Mouse (Mus musculus) macrophage (primary cell): ENCODE measurements around the gene Pik3c2b. TPM values are rescaled to one million over a fixed set of nuclear protein-coding genes. Genes with fewer than 3 reads are reported as not detected.

Experiments used
- H3K27ac ChIP-seq: fragments of 350-480 bp; formaldehyde crosslinking; 2 replicates; pipeline ENCODE4 v1.9.0; 2021
- H3K36me3 ChIP-seq: fragments of 350-480 bp; formaldehyde crosslinking; 2 replicates; pipeline ENCODE4 v1.9.0; 2021; ENCODE audit errors: inconsistent target
- H3K4me3 ChIP-seq: fragments of 350-480 bp; formaldehyde crosslinking; 2 replicates; pipeline ENCODE4 v1.9.0; 2021; ENCODE audit errors: inconsistent target
- H3K79me2 ChIP-seq: fragments of 350-480 bp; formaldehyde crosslinking; 2 replicates; pipeline ENCODE4 v1.9.0; 2021; ENCODE audit errors: inconsistent target
- WGBS: methylation state at CpG from one replicate; pipeline ENCODE4 v1.1.7; 2026; ENCODE audit warnings: inconsistent platforms; ENCODE audit not compliant: missing documents; 5-methylcytosine and 5-hydroxymethylcytosine counted together
- polyA plus RNA-seq: library from polyadenylated mRNA; stranded (reverse); fragments of 250-400 nt; gene quantifications from 3 replicates; pipeline ENCODE4 v1.2.4, GENCODE M21; 2018; ENCODE audit warnings: inconsistent platforms

The Pik3c2b gene
- polyA plus RNA-seq, 1 experiment from 2014 or later: 0.04 TPM

DNA sequence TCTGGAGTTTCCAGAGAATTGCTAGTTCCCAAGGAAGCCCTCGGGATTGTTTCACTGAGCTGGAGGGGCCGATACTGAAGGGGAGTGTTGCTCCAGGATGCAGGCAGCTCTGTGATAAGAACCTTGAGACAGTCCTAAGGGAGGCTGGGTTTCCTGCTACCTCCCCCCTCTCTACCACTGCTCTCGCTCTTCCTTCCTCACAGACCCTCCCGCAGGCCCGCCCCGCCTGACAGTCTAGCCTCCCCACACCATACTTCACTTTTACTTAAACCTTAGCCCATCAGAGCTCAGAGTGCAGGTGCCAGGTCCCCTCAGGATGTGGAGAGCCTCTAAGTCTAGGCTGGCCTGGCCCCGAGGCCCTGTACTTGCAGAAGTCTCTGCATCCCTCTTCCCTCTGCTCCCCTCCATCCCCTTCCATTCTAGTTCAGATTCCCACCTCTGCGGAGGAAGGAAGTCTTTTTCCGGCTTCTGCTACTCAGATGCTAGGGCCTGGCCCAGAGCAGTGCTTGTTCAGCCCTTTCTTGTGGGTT is 27.9 kb downstream of the Pik3c2b start:
- H3K4me3 ChIP-seq: no peak overlapping the region

DNA sequence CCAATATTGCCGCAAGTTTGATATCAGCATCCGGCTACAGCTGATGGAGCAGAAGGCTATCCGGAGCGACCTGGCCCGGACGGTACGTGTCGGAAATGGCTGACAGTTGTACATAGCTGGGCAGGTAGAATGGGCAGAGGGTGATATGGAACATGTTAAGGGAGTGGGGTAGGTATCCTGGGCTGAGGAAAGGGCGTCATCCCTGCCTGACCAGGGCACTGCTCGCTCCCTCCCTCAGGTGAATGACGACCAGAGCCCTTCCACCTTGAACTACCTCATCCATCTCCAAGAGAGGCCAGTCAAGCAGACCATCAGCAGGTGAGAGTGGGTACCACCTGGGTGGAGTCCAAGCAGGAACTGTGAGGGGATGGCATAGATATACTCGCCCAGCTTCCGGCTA is 29.1 kb downstream of the Pik3c2b start:
- H3K36me3 ChIP-seq: no peaks in the 10 kb centered on the region
- 94% methylated on average over 13 of the region's 13 CpGs for WGBS

More for the DNA sequence above, 27.9 kb downstream of the Pik3c2b start:
- 45% methylated on average over 9 of the region's 9 CpGs for WGBS
- no peak overlapping the region for H3K27ac ChIP-seq
- no peaks in the 10 kb centered on the region for H3K79me2 ChIP-seq
- H3K36me3 ChIP-seq: no peaks in the 10 kb centered on the region

DNA sequence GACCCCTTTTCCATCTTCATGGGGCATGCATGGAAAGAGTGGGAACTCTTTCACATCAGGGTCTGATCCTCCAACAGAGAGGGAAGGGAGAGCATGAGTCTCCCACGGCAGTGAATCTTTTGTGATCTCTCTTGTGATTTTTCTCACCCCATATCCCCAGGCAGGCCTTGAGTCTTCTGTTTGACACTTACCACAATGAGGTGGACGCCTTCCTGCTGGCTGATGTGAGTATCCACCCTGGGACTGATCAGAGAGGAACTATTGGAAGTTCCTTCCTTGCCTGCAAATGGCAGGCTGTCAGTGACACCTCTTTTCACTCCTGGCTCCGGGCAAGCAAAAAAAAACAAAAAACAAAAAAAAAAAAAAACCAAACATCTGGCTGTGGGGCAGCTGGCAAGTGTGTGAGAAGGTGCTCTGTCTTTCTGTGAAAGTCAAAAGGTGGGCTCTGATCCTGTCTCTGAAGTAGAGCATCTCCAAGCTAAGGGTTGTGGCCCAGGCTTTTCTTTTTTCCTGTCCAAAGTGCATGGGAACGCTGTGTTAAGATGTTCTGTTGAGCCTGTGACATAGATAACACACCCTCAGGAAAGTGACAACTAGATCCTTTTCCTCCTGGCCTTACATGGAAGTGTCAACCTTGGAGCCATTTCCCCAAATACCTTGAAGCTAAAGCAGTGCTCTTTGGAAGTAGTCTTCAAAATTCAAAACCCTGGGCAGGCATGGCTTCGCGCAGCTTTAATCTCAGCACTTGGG is 30.4 kb downstream of the Pik3c2b start:
- WGBS: 75% methylated on average over 6 of the region's 6 CpGs
- H3K4me3 ChIP-seq: no peak overlapping the region
- H3K27ac ChIP-seq: no peak overlapping the region
- no peaks in the 10 kb centered on the region for H3K79me2 ChIP-seq
- H3K36me3 ChIP-seq: no peaks in the 10 kb centered on the region

More for the DNA sequence above, 29.1 kb downstream of the Pik3c2b start:
- Histone ChIP-seq H3K27ac (no peak overlapping the region), H3K79me2 (no peaks in the 10 kb centered on the region), H3K4me3 (no peak overlapping the region)

DNA sequence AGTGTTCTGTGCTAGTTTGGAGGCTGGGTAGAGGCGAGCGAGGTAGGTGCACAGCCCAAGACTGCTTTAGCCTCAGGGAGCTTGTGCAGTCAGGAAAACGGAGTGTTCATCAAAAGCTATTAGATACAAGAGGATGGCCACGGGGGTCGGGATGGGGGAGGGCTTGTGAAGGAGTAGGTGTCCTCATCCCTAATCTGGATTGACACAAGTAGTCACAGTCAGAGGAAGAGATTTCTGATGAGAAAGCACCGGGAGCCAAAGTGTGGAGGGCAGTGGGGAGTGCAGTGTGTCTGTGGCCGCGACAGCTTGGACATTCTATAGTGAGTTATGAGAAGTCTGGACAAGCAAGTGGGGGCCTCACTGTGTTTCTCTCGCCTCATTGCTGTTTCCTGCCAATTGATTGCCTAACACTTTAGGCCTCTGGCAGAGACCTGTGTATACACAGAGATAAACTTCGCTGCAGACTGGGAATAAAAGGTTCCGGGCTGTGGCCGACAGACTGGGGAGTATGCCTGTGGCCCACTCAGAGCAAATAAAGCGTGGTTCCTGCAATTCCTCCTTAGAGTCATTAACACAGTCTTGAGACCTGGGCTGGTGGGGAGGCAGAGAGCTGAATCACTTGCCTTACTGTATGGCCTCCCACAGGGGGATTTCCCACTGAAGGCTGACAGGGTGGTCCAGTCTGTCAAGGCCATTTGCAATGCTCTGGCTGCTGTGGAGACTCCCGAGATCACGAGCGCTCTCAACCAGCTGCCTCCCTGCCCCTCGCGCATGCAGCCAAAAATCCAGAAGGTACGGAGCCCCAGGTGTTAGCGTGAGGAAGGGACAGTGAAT is 31.4 kb downstream of the Pik3c2b start:
- 62% methylated on average over 20 of the region's 20 CpGs for WGBS
- Histone ChIP-seq H3K27ac (no peak overlapping the region), H3K79me2 (no peaks in the 10 kb centered on the region), H3K4me3 (no peak overlapping the region), H3K36me3 (no peaks in the 10 kb centered on the region)

DNA sequence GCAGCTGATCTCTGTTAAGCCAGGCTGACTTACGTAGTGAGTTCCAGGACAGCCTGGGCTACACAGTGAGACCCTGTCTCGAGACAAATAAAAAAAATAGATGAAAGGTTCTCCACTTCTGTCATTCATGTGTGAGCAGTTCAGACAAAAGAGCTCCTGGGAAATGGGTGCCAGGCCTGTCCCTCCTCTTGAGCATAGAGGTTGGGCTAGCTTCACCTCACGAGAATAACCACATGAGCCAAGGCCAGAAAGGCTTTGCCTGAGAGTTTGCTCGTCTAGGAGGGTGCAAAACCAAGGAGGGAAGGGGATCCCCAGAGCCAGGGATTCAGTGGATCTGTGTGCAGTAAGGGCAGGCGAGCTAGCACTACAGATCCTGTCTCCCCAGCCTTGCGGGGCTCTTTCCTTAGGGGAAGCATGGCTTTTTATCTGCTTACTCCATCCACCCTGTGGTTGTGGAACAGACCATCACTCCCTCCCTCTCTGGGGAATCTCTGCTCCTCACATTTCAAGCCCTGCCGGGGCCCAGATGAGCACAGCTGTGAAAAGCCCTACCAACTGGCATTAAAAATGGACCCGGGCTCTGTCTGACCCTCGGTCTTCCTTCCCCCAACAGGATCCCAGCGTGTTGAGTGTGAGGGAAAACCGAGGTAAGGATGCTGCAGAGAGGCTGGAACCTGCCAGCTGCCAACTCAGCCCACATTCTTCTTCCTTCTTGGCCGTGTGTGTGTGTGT is 32.3 kb downstream of the Pik3c2b start:
- no peak overlapping the region for H3K27ac ChIP-seq
- no peaks in the 10 kb centered on the region for H3K36me3 ChIP-seq
- 80% methylated on average over 11 of the region's 12 CpGs for WGBS
- no peak overlapping the region for H3K4me3 ChIP-seq
- H3K79me2 ChIP-seq: no peaks in the 10 kb centered on the region

DNA sequence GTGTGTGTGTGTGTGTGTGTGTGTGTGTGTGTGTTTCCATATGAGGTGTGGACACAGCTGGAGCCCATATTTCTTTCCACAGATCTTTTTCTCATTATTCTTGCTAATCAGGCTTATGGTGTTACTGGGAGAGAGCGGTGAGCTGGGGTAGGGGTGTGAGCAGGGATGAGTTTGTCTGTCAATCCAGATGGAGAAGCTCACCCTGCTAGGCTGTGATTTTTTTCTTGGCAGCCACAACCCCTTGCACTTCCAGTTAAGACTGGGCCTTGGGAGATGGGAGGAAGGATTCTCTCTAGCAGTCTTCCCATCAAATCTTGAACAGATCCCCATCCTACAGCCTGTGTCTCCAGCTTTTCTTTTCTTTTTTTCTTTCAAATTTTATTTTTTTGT is 32.9 kb downstream of the Pik3c2b start:
- Histone ChIP-seq H3K79me2 (no peaks in the 10 kb centered on the region), H3K27ac (no peak overlapping the region), H3K36me3 (no peaks in the 10 kb centered on the region)

DNA sequence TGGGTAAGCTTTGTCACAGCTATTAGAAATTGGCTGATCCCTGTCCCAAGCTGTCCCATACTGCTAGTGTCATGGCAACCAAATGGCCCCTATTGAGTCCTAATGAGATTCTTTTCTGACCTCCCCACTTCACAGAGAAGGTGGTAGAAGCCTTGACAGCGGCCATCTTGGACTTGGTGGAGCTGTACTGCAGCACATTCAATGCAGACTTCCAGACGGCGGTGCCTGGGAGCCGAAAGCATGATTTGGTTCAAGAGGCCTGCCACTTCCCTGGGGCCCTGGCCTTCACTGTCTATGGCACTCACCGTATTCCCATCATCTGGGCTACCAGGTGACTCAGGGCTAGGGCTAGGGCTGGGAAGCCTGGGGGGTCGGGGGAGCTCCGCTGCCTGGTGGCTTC is 34.0 kb downstream of the Pik3c2b start:
- Histone ChIP-seq H3K36me3 (no peaks in the 10 kb centered on the region), H3K79me2 (no peaks in the 10 kb centered on the region), H3K27ac (no peak overlapping the region), H3K4me3 (no peak overlapping the region)
- 96% methylated on average over 4 of the region's 7 CpGs for WGBS

More for the DNA sequence above, 32.9 kb downstream of the Pik3c2b start:
- 100% methylated on average over 1 of the region's 1 CpGs for WGBS
- no peak overlapping the region for H3K4me3 ChIP-seq

DNA sequence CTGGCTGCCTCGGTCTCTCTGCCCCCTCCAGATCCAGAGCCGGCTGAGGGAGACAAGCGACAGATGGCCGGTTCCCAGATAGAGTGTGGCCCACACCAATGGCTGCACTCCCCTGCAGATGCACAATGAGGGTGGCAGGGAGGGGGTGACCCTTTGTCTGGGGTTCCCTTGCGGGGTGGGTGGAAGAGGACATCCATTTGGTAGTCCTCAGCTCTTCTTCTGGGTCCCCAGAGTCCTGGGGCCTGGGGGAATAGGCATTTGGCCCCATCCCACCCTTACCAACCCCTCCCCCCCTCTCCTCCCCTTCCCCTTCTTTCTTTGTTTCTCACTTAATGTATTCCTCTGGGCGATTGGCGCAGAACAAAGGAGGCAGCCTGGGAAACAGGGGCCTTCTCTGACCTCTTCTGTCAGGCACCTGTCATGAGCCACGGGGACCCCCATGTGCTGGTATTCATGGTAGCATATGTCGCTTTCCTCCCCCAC is 34.7 kb downstream of the Pik3c2b start:
- no peak overlapping the region for H3K4me3 ChIP-seq
- no peaks in the 10 kb centered on the region for H3K79me2 ChIP-seq
- 97% methylated on average over 7 of the region's 9 CpGs for WGBS
- no peaks in the 10 kb centered on the region for H3K36me3 ChIP-seq
- H3K27ac ChIP-seq: no peak overlapping the region

DNA sequence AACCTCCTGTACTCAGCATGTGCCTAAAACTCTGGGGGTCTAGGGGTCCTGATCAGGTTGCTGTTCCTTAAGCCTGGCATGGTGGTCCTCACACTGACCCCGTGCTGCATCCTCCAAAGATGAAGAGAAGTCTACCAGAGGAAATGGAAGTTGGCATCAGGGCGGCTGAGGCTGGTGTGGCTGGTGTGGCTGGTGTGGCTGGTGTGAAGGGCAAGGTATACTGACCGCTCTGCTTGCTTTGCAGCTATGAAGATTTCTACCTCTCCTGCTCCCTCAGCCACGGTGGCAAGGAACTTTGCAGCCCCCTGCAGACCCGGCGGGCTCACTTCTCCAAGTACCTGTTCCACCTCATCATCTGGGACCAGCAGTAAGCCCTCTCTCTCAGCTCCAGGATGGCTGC is 35.2 kb downstream of the Pik3c2b start:
- H3K27ac ChIP-seq: no peak overlapping the region
- H3K79me2 ChIP-seq: no peaks in the 10 kb centered on the region
- 87% methylated on average over 6 of the region's 6 CpGs for WGBS
- H3K4me3 ChIP-seq: no peak overlapping the region
- no peaks in the 10 kb centered on the region for H3K36me3 ChIP-seq

DNA sequence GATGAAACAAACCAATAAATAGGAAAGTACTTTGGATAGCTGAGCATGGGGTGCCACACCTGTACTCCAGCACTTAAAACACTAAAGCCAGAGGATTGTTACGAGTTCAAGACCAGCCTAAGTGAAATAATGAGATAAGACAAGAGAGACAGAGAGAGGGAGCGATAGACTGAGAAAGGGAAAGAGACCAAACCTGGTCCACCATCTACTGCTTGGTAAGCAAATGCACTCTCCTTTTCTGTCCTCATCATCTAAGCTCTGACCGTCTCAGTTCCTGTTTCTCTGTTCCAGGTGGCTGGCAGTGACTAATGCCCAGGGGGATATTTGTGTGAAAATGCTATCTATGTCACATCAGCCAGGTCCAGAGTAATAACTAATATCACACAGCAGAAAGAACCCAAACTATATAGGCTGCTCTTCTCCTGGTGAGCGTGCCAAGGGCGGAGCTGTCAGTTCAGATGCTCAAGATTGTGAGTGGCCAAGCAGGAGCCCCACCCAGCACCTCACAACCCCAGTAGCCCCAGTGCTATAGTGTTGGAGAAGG is 37.6 kb downstream of the Pik3c2b start:
- WGBS: 85% methylated on average over 5 of the region's 5 CpGs
- Histone ChIP-seq H3K79me2 (no peaks in the 10 kb centered on the region), H3K4me3 (no peak overlapping the region), H3K36me3 (no peaks in the 10 kb centered on the region), H3K27ac (no peak overlapping the region)

DNA sequence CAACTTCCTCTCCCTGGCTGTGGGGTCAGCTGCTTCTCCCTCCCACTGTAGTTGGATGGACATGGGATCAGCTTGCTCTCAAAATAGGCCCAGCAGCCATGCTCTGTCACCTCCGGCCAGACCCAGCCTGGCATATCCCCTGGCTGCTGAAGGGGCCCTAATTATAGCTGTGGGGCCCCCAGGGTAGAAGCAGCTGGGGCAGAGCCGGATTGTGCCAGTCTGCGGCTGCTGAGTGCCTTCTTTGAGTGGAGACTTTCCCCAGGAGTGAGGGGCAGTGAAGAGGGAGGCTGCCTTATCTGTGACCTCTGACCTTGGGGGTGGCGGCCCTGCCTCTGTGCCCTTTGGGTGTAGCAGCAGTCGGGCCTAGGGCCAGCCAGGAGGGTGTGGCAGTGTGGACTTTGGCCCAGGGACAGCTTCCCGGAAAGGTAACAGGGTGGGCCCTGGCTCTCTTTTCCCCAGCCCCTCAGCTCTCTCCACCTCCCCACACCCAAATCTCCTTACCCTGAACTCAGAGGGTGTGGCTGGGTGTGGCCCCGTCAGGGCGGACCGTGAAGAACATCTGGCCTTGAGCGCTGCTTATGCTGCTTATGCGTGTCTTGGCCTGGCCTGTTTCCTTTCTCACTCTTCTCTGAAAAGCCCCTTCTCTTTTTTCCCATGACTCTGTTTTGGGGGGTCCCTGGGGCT is 38.6 kb downstream of the Pik3c2b start:
- 95% methylated on average over 11 of the region's 11 CpGs for WGBS
- H3K27ac ChIP-seq: no peak overlapping the region
- H3K36me3 ChIP-seq: no peaks in the 10 kb centered on the region

DNA sequence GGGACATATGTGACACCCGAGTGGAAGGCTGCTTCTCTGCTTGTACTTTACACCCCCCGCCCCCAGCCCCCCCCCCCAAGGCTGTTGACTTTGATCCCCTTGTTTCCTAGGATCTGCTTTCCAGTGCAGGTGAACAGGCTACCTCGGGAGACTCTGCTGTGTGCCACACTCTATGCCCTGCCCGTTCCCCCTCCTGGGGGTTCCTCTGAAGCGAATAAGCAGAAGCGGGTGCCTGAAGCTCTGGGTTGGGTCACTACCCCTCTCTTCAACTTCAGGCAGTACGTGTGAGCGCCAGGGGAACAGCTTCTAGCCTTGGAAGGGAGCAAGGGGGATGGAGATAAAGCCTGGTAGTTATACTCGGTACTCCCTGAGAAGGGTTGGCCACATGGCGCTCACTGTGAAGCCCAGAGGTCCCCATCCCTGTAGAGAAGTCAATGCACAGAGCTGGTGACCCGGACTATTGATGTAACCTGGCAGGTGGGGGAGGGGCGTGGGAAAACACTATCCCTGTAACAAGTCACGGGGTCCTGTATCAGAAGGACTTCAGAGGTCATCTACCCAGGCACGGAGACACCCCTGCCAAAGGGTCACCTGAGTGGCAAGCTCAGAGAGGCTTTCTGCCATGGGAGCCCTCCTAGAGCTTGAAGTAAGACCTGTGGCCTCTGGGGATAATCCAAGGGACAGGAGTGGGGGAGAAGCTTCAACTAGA is 39.4 kb downstream of the Pik3c2b start:
- WGBS: 94% methylated on average over 14 of the region's 14 CpGs
- Histone ChIP-seq H3K27ac (no peak overlapping the region), H3K36me3 (no peaks in the 10 kb centered on the region), H3K79me2 (no peaks in the 10 kb centered on the region), H3K4me3 (no peak overlapping the region)

More for the DNA sequence above, 38.6 kb downstream of the Pik3c2b start:
- H3K4me3 ChIP-seq: no peak overlapping the region
- no peaks in the 10 kb centered on the region for H3K79me2 ChIP-seq

DNA sequence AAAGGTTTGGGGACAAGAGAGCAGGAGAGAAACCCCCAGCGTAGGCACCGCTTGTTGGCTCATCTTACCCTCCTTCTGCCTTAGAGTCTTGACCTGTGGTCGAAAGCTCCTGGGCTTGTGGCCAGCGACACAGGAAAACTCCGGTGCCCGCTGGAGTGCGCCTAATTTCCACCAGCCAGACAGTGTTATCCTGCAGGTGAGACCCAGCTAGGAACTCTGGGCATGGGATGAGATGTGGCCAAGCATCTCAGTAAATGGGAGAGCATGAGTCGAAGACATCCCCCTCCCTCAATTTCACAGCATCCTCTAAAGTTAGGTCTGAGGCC is 39.9 kb downstream of the Pik3c2b start:
- Histone ChIP-seq H3K4me3 (no peak overlapping the region), H3K79me2 (no peaks in the 10 kb centered on the region), H3K36me3 (no peaks in the 10 kb centered on the region), H3K27ac (no peak overlapping the region)
- WGBS: 90% methylated on average over 8 of the region's 8 CpGs
